In the genomic region with DNA sequence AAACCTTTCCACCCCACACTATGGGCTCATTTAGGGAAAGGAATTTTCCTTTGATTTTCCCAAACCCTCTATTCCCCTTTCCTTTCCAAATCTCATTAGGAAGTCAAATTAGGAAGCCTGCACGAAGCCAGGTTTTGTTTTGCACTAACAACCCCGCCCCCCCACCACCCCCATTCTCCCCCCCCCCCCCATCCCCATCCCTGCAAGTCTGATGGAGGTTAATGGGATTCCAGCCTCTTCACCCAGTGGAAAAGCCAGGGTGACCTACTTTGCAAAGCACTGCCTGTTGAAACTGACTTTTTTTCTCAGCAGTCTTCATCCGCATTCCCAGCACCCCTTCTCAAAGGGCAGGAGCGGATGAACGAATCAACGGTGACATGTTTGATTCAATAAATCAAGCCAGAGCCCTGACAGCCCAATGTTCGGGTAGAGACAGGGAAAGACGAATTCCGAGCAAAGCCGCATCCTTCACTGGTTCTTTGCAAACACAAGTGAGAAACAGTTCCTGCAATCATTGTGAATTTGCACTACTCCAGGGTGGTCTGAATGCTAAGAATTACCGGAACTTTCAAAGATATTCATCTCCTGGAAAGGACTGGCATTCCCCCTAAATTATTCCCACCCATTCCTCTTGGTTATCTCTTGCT, we compare ENCODE assay signal across 7 mouse cellular contexts.
A peak's percentile ranks its signal among the peaks of the same experiment; 100 is the strongest.
DNase-seq lines count a peak whose midpoint lies in the region; ATAC-seq and TF ChIP-seq lines count a peak whose summit lies in the region.

No protein-coding gene starts in this region.

- no peaks in the 10 kb centered on the region; the same call in none of the 2 replicates for H3K4me1 ChIP-seq in testis, adult 2 months (ENCODE audit: control insufficient read depth, insufficient read depth, low read length)
- no peaks in the 10 kb centered on the region for H3K4me1 ChIP-seq in forebrain, embryonic 14.5 days (ENCODE audit: control insufficient read depth, insufficient read depth, low read length)
- no peaks in the 10 kb centered on the region for H3K4me1 ChIP-seq in kidney, embryonic 15.5 days

- H3K27ac ChIP-seq in testis, adult 2 months (ENCODE audit: control insufficient read depth, insufficient read depth, low read depth, low read length), result peak overlapping the region; percentile 57; the same call in 1 of the 2 replicates
- H3K27ac ChIP-seq in forebrain, embryonic 14.5 days (ENCODE audit: low read depth, low read length), result no peak overlapping the region
- H3K27ac ChIP-seq in kidney, embryonic 15.5 days, result no peak overlapping the region

- DNase-seq in testis, postnatal 10 days (ENCODE audit: low spot score), result no peak
- peak; percentile 64 for DNase-seq in forebrain, embryonic 14.5 days (ENCODE audit: low spot score)
- peak; percentile 44 for DNase-seq in mesoderm, embryonic 11.5 days (ENCODE audit: low read depth, low spot score)
- DNase-seq in adrenal gland, postnatal 14 days, result no peak
- DNase-seq in right cerebral cortex, postnatal 4 days, result no peak

- no peak for TF ChIP-seq CTCF in testis, adult 2 months (IDR thresholded peaks at IDR 0.05; ENCODE audit: control insufficient read depth, insufficient read depth, insufficient replicate concordance, low read depth, low read length)

- no peaks in the 10 kb centered on the region for H3K9me3 ChIP-seq in forebrain, embryonic 14.5 days (replicated peaks; ENCODE audit: control insufficient read depth, low read length)
- H3K9me3 ChIP-seq in kidney, embryonic 15.5 days (replicated peaks), result no peaks in the 10 kb centered on the region

- TF ChIP-seq POLR2A in testis, adult 2 months (IDR thresholded peaks at IDR 0.05; ENCODE audit: control insufficient read depth, low read depth, low read length), result no peak

- no peaks in the 10 kb centered on the region for H3K36me3 ChIP-seq in testis, adult 2 months (ENCODE audit: control insufficient read depth, insufficient read depth, low read length)
- no peaks in the 10 kb centered on the region for H3K36me3 ChIP-seq in forebrain, embryonic 14.5 days (ENCODE audit: control insufficient read depth, insufficient read depth, low read length)
- H3K36me3 ChIP-seq in kidney, embryonic 15.5 days, result no peaks in the 10 kb centered on the region

- H3K4me2 ChIP-seq in forebrain, embryonic 14.5 days (ENCODE audit: low read length), result peak overlapping the region; percentile 68
- H3K4me2 ChIP-seq in kidney, embryonic 15.5 days, result peak overlapping the region; percentile 76

- peak; percentile 57 for ATAC-seq in forebrain, embryonic 14.5 days
- ATAC-seq in kidney, embryonic 15.5 days (replicated peaks; ENCODE audit: low FRiP score), result peak; percentile 24; the same call in 1 of the 2 replicates

- H3K9ac ChIP-seq in forebrain, embryonic 14.5 days (ENCODE audit: low read length), result peak overlapping the region; percentile 1; the same call in 1 of the 2 replicates
- H3K9ac ChIP-seq in kidney, embryonic 15.5 days, result peak overlapping the region; percentile 42; the same call in 1 of the 2 replicates

- H3K4me3 ChIP-seq in testis, adult 2 months (ENCODE audit: control insufficient read depth, low read depth, low read length), result no peak overlapping the region; the same call in 1 of the 2 replicates
- peak overlapping the region; percentile 31 for H3K4me3 ChIP-seq in forebrain, embryonic 14.5 days (ENCODE audit: low read depth, low read length)
- H3K4me3 ChIP-seq in kidney, embryonic 15.5 days (replicated peaks), result peak overlapping the region; percentile 51

- H3K27me3 ChIP-seq in testis, adult 2 months (ENCODE audit: control insufficient read depth, insufficient read depth, low read length), result no peaks in the 10 kb centered on the region
- no peaks in the 10 kb centered on the region for H3K27me3 ChIP-seq in forebrain, embryonic 14.5 days (replicated peaks; ENCODE audit: control insufficient read depth, insufficient read depth, low read length)
- no peaks in the 10 kb centered on the region for H3K27me3 ChIP-seq in kidney, embryonic 15.5 days

- 3% methylated on average over 11 of the region's 11 CpGs for WGBS in forebrain, embryonic 14.5 days
- 4% methylated on average over 11 of the region's 11 CpGs for WGBS in kidney, embryonic 15.5 days

Comparison
In these comparisons a context has a peak if more than half of its experiments do, and no peak if none do; other contexts are left out.
1. DNase-seq: peak in forebrain, embryonic 14.5 days (single experiment) and mesoderm, embryonic 11.5 days (single experiment); none in testis, postnatal 10 days (single experiment), adrenal gland, postnatal 14 days (single experiment) and right cerebral cortex, postnatal 4 days (single experiment).